Mouse (Mus musculus) stomach, embryonic 16.5 days (tissue): ENCODE data around the gene 4933407L21Rik. TPM values are rescaled to one million over a fixed set of nuclear protein-coding genes. Genes with fewer than 3 reads are reported as not detected.

Experiments
- ATAC-seq: fragments of 200-750 bp; cut with Nextera tagmentation; 2 replicates; pipeline ENCODE4 v1.8.0; 2017; ENCODE audit warnings: moderate number of reproducible peaks, moderate TSS enrichment; ENCODE audit not compliant: insufficient read depth, low FRiP score
- H3K27ac ChIP-seq: fragments of 300-500 bp; sonication (generic); 2 replicates; pipeline ENCODE4 v1.5.1; 2014; ENCODE audit warnings: low read length
- H3K27me3 ChIP-seq: fragments of 300-500 bp; sonication (generic); 2 replicates; pipeline ENCODE4 v1.6.1; 2014; ENCODE audit warnings: low read length, control low read depth, mixed read lengths; ENCODE audit not compliant: control insufficient read depth, insufficient read depth
- H3K36me3 ChIP-seq: fragments of 300-500 bp; sonication (generic); 2 replicates; pipeline ENCODE4 v1.6.1; 2014; ENCODE audit warnings: low read length; ENCODE audit not compliant: control insufficient read depth, insufficient read depth
- H3K4me1 ChIP-seq: fragments of 300-500 bp; sonication (generic); 2 replicates; pipeline ENCODE4 v1.6.1; 2014; ENCODE audit warnings: low read length, control low read depth, mixed read lengths; ENCODE audit not compliant: control insufficient read depth, insufficient read depth
- H3K4me2 ChIP-seq: fragments of 300-500 bp; sonication (generic); 2 replicates; pipeline ENCODE4 v1.6.1; 2014; ENCODE audit warnings: low read depth, low read length, mixed read lengths
- H3K4me3 ChIP-seq: fragments of 300-500 bp; sonication (generic); replicated peaks from 2 replicates; pipeline ENCODE4 v1.5.1; 2014; ENCODE audit warnings: mild to moderate bottlenecking, low read length
- H3K9ac ChIP-seq: fragments of 300-500 bp; sonication (generic); 2 replicates; pipeline ENCODE4 v1.6.1; 2014; ENCODE audit warnings: low read length
- H3K9me3 ChIP-seq: fragments of 300-500 bp; sonication (generic); replicated peaks from 2 replicates; pipeline ENCODE4 v1.6.1; 2016; ENCODE audit warnings: low read length, control low read depth; ENCODE audit not compliant: control insufficient read depth
- WGBS: fragments of 180-500 bp; shearing (Covaris S2); extraction: QIAGEN DNeasy Blood & Tissue Kit; methylation state at CpG from one replicate; pipeline ENCODE4 v1.1.7; 2014; 5-methylcytosine and 5-hydroxymethylcytosine counted together
- polyA plus RNA-seq: library from polyadenylated mRNA; unstranded; fragments of >200 nt; fragmentation: Nextera tagmentation; extraction: Ambion mirVana; gene quantifications from 2 replicates; pipeline ENCODE4 v1.2.1, GENCODE M21; 2015

The 4933407L21Rik gene
- polyA plus RNA-seq = 0.44 and 0.51 TPM in 2 replicates

DNA sequence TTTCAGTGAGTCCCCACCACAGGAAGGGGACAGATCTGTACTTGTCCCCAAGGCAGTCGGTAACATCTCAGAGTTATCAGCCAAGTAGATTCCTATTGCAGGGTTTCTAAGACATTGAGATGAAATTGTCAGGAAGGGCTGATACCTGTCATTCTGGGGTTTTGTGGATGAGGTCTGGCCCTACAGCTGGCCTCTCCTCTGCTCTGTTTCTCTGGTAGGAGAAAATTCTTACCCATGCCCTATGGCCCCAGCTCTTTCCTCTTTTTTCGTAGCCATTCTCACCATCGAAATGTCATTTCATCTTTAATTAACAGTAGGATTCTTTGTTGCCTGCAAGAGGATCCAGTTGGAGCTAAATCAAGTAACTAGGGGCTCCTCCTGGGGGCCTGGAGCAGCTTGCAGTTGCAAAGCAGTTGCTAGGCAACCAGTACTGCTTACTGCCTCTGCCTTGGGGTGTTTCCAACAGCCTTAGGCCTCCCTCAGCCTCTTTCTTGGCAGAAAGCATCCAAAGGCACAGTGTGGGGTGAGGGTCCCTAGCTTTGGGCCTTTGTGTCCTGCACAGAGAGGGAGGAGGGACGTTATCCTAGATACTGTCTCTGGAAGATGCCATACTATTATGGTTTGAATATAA lies at the start of gene 4933407L21Rik:
Gene 4933407L21Rik (plus strand): TSS at position 427 of the 631 bp plus-strand sequence.
- Histone ChIP-seq H3K9ac (no peak within 1 kb of the TSS), H3K4me1 (peaks cover 5% of the 10 kb centered on the region), H3K4me2 (no peak within 1 kb of the TSS), H3K4me3 (no peak within 1 kb of the TSS), H3K27me3 (no peaks in the 10 kb centered on the region), H3K27ac (no peak within 1 kb of the TSS), H3K36me3 (no peaks in the 10 kb centered on the region), H3K9me3 (no peaks in the 10 kb centered on the region)
- WGBS = 59% methylated on average over 4 of the region's 4 CpGs
- peak; percentile 61; the same call in 1 of the 2 replicates for ATAC-seq

DNA sequence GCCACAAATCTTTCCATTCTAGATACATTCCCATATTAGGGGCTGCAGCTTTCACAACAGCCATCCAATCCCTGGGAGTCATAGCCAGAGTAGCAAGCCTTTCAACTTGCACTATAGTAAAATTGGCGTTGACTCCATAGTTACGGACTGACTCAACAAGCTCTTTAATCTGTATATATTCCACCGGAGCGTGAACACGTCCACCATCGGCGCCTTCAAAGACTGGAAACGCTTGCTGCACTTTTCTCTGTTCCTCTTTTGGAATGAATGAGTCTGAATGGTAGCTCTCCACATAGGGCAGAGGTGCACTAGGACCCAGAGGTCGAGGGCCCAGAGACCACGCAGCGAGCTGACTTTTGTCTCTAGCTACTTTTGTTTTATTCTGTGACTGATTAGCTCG lies 46.3 kb upstream of the 4933407L21Rik start:
- Histone ChIP-seq H3K4me3 (no peak overlapping the region), H3K4me2 (no peak overlapping the region), H3K9me3 (0 out of 2 replicates have a peak, but pooled peaks cover 6% of the 10 kb centered on the region), H3K9ac (no peak overlapping the region), H3K27me3 (no peaks in the 10 kb centered on the region), H3K4me1 (no peaks in the 10 kb centered on the region), H3K36me3 (no peaks in the 10 kb centered on the region), H3K27ac (no peak overlapping the region)
- 91% methylated on average over 12 of the region's 12 CpGs for WGBS
- no peak for ATAC-seq

DNA sequence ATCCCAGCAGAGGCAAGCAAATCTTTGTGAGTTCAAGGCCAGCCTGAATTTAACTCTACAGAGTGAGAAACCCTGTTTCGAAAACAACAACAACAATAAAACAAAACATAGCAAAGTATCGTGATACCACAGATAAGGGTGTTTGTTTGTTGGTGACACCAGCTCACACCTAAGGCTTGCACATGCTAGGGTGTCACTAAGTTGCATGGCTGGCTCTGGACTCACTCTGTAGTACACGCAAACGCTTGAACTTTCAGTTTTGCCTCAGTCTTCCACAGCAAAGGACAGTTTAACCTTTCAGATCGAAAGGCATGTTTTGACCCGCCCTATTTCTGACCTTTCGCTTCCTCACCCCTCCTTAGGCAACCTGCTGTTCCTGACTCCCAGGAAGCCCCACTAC lies 41.1 kb upstream of the 4933407L21Rik start:
- H3K4me3 ChIP-seq = no peak overlapping the region
- no peaks in the 10 kb centered on the region for H3K4me1 ChIP-seq
- H3K9ac ChIP-seq = no peak overlapping the region
- ATAC-seq = no peak
- no peak overlapping the region for H3K27ac ChIP-seq
- 79% methylated on average over 7 of the region's 7 CpGs for WGBS
- H3K27me3 ChIP-seq = no peaks in the 10 kb centered on the region
- no peak overlapping the region for H3K4me2 ChIP-seq
- H3K9me3 ChIP-seq = no peaks in the 10 kb centered on the region
- no peaks in the 10 kb centered on the region for H3K36me3 ChIP-seq

DNA sequence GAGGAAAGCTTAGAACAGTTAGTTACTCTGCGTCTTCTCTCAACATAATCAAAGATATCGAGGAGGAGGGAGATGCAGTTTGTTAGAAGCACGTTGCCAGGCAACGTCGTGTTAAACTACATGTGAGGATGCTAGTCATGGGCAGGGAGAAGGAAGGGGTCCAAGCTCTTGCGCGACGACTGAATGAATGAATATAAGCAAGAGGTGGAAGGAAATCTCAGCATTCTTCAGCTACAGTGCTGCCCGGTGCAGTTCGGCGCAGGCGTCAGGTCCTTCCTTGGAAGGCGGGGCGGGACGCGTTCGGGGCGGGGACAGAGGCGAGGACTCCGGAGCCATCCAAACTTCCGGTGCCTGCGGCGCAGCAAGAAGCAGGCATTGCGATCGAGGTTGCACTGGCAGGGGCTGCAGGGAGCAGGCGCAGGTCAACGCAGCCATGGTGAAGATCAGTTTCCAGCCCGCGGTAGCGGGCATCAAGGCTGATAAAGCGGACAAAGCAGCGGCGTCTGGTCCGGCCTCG lies 34.0 kb upstream of the 4933407L21Rik start, which contains the start of gene Itm2c:
Gene Itm2c (plus strand): TSS at position 51 of the 517 bp plus-strand sequence.
- under 1% methylated on average over 35 of the region's 35 CpGs for WGBS
- peak within 1 kb of the TSS; percentile 85 for H3K4me2 ChIP-seq
- H3K4me3 ChIP-seq = peak within 1 kb of the TSS; percentile 87
- H3K4me1 ChIP-seq = peaks cover 41% of the 10 kb centered on the region
- peak within 1 kb of the TSS; percentile 75 for H3K9ac ChIP-seq
- peak within 1 kb of the TSS; percentile 80 for H3K27ac ChIP-seq
- ATAC-seq = peak; percentile 86
- H3K9me3 ChIP-seq = no peaks in the 10 kb centered on the region
- no peaks in the 10 kb centered on the region for H3K27me3 ChIP-seq
- no peaks in the 10 kb centered on the region for H3K36me3 ChIP-seq

DNA sequence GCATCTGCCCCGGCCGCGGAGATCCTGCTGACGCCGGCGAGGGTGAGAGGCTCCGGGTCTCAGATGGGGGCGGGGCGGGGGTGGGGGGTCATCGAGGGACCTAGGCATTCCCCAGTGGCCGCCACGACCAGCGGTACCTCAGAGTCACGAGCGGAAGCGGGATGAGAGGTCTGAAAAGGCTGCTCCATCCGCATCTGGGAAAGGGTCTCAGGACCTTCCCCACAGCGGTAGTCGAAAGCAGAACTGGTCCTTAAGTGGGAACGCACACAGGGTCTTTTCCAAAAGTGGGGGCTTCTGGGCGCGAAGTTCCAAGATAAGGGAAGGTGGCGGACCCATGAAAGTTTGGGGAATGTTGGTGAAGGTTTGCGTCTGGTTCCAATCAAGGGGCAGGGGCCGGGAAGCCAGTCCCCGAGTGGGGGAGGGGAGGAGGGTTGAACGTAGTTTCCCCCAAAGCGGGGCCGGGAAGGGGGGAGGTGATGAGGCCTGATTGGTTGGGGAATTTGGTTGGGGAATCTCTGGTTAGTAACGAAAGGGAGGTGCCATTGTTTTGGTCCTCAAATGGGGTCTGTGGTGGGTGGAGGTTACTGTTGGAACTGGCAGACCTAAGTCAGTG lies 33.4 kb upstream of the 4933407L21Rik start:
- Histone ChIP-seq H3K4me3 (peak overlapping the region; percentile 87), H3K4me2 (peak overlapping the region; percentile 85), H3K36me3 (no peaks in the 10 kb centered on the region), H3K4me1 (peaks cover 45% of the 10 kb centered on the region), H3K9ac (peak overlapping the region; percentile 75), H3K9me3 (no peaks in the 10 kb centered on the region), H3K27me3 (no peaks in the 10 kb centered on the region), H3K27ac (peak overlapping the region; percentile 80)
- WGBS = 1% methylated on average over 30 of the region's 30 CpGs
- peak; percentile 30; the same call in 1 of the 2 replicates for ATAC-seq

DNA sequence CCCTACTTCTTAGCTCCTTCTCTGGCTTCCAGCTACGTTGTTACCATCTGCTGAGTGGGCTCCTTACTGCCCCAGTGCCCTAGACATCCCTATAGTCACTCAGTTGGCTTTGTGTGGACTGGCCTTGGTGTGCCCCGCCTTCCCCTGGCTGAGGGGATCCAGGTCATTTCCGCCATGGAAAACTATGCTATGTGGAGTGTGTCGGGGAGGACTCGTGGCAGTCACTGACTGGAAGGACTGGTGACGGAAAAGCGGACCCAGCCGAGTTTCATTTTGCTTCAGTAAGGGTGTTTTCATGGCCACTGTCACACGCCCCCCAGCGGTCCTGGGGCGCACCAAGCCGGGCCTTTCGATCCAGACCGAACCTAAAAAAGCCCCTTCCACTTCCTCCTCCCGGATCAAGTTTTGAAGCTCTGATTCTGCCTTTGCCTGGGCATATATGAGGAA lies 32.9 kb upstream of the 4933407L21Rik start:
- 3% methylated on average over 15 of the region's 15 CpGs for WGBS
- H3K4me1 ChIP-seq = peaks cover 51% of the 10 kb centered on the region
- peak overlapping the region; percentile 80 for H3K27ac ChIP-seq
- no peaks in the 10 kb centered on the region for H3K27me3 ChIP-seq
- ATAC-seq = peak; percentile 64; the same call in 1 of the 2 replicates
- H3K36me3 ChIP-seq = no peaks in the 10 kb centered on the region
- H3K4me2 ChIP-seq = peak overlapping the region; percentile 85
- H3K9ac ChIP-seq = peak overlapping the region; percentile 75
- peak overlapping the region; percentile 87 for H3K4me3 ChIP-seq
- no peaks in the 10 kb centered on the region for H3K9me3 ChIP-seq

DNA sequence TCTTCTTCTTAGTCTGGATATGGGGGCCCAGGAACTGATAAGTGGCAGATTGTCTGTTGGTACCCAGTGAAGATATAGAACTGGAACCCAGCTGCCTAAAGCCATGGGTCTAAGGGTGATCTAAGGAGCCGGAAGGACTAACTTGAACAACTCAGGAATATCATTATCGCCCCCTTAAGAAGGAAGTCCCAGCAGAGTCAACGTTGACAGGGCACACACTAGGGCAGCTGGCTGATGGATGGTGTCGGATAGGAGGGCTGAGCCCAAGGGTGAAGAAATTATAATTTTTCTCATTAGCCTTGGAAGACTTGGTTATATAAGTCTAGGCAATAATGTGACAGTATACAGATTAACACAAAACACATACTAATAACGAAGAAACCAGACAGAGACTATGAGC lies 32.2 kb upstream of the 4933407L21Rik start:
- Histone ChIP-seq H3K27ac (no peak overlapping the region), H3K4me3 (peak overlapping the region; percentile 87; the same call in 1 of the 2 replicates), H3K9me3 (no peaks in the 10 kb centered on the region), H3K4me1 (peaks cover 58% of the 10 kb centered on the region), H3K36me3 (no peaks in the 10 kb centered on the region), H3K4me2 (peak overlapping the region; percentile 85), H3K9ac (peak overlapping the region; percentile 75; the same call in 1 of the 2 replicates), H3K27me3 (no peaks in the 10 kb centered on the region)
- no peak for ATAC-seq
- WGBS = 73% methylated on average over 5 of the region's 5 CpGs

DNA sequence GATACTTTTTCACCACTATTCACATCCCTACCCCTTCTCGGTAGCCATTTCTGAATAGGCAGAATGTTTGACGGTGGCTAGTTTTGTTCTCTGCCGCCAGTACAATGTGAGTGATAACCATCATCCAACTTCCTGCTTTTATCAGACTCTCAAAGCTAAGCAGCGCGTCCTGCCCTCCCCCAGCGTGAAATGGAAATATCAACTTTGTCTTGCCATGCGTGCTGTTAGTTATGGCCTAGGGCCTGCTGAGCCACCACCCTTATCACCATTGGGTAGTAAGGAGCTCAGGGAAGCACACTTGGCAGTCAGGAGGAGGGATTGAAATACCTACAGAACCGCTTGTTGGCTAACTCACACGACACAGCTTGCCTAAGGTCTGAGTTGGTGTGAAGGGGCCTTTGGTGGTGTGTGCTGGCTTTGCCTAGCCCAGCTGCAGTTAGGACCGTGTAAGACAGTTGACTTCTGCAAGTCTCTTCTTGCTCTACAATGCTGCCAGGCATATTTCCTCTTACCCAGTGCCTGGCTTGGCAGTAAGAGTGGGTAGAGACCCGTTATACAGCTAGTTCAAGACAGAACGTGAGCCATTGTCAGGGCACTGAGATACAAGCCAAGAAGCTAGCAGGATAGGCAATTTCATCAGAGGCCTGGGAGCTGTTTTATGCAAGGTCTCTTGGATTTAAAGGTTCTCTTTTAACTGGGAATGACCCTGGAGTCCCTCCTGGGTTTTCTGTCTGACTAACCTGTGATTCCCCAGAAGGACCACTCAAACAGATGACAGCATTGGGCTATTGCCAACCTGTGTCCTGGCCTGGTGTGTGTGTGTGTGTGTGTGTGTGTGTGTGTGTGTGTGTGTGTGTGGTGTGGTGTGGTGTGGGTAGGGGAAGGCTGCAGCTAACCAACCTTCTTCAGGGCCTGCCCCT lies 31.2 kb upstream of the 4933407L21Rik start:
- no peaks in the 10 kb centered on the region for H3K36me3 ChIP-seq
- ATAC-seq = no peak
- WGBS = 50% methylated on average over 12 of the region's 12 CpGs
- no peaks in the 10 kb centered on the region for H3K27me3 ChIP-seq
- H3K9ac ChIP-seq = no peak overlapping the region
- H3K4me3 ChIP-seq = no peak overlapping the region
- peak overlapping the region; percentile 85; the same call in 1 of the 2 replicates for H3K4me2 ChIP-seq
- H3K27ac ChIP-seq = peak overlapping the region; percentile 69
- H3K9me3 ChIP-seq = no peaks in the 10 kb centered on the region
- peaks cover 67% of the 10 kb centered on the region for H3K4me1 ChIP-seq
